Mouse (Mus musculus) CH12.LX (cell line): Measurements from ENCODE around the gene Olfr3. TPM values are rescaled to one million over a fixed set of nuclear protein-coding genes. Genes with fewer than 3 reads are reported as not detected.

Experiments
- DNase-seq: peaks from one replicate; pipeline ENCODE4 v3.0.0-alpha.2; 2013; ENCODE audit errors: extremely low read depth
- H3K27ac ChIP-seq: 2 replicates; pipeline ENCODE4 v1.5.1; 2012; ENCODE audit warnings: low read depth, mild to moderate bottlenecking, control low read depth, moderate library complexity; ENCODE audit not compliant: insufficient read depth
- H3K27me3 ChIP-seq: replicated peaks from 2 replicates; pipeline ENCODE3; 2012; ENCODE audit warnings: inconsistent platforms
- H3K36me3 ChIP-seq, 2 experiments: replicated peaks in 1 of 2; 2 replicates each; pipeline versions ENCODE3 to v1.6.1; 2012; ENCODE audit warnings: inconsistent platforms in 1 of 2, low read length in 1 of 2, mild to moderate bottlenecking in 1 of 2, mixed read lengths in 1 of 2, moderate library complexity in 1 of 2; ENCODE audit not compliant: control insufficient read depth in 1 of 2, insufficient read depth in 1 of 2
- H3K4me1 ChIP-seq, 2 experiments: 2 replicates each; pipeline ENCODE4 v1.6.1; 2012; ENCODE audit warnings: inconsistent platforms in 1 of 2, moderate library complexity in 1 of 2; ENCODE audit not compliant: insufficient read depth in 2 of 2, control insufficient read depth in 1 of 2
- H3K4me2 ChIP-seq: 2 replicates; pipeline ENCODE4 v1.6.1; 2012; ENCODE audit warnings: low read depth, mild to moderate bottlenecking, control low read depth; ENCODE audit not compliant: poor library complexity, insufficient read depth, severe bottlenecking
- H3K4me3 ChIP-seq, 3 experiments: fragments of 150-350 bp in 1 of 3; sonication (generic) in 1 of 3; replicated peaks in 1 of 3; 2 replicates each; pipeline versions ENCODE3 to v1.5.1; 2011 to 2012; ENCODE audit warnings: low read depth in 2 of 3, low read length in 2 of 3, mild to moderate bottlenecking in 2 of 3, moderate library complexity in 2 of 3, control low read depth in 1 of 3, improper control_type of control experiment in 1 of 3, inconsistent platforms in 1 of 3, mixed read lengths in 1 of 3; ENCODE audit not compliant: poor library complexity in 1 of 3
- H3K79me2 ChIP-seq: replicated peaks from 2 replicates; pipeline ENCODE4 v1.6.1; 2012; ENCODE audit warnings: mild to moderate bottlenecking, moderate library complexity; ENCODE audit not compliant: control insufficient read depth, poor library complexity, insufficient read depth, severe bottlenecking; ENCODE audit errors: extremely low read depth
- H3K9ac ChIP-seq: 2 replicates; pipeline ENCODE4 v1.6.1; 2012; ENCODE audit warnings: low read depth, mild to moderate bottlenecking, control low read depth, moderate library complexity; ENCODE audit not compliant: insufficient read depth
- H3K9me3 ChIP-seq: replicated peaks from 2 replicates; pipeline ENCODE3; 2012; ENCODE audit warnings: low read length, inconsistent platforms, mixed read lengths
- CHD1 ChIP-seq: IDR thresholded peaks from 2 replicates; pipeline ENCODE4 v1.6.1; 2012; ENCODE audit warnings: low read depth, low read length, improper control_type of control experiment, inconsistent platforms
- ELF1 ChIP-seq: IDR thresholded peaks from 2 replicates; pipeline ENCODE4 v1.6.1; 2014; ENCODE audit warnings: low read depth, mild to moderate bottlenecking, inconsistent platforms, low read length, improper control_type of control experiment
- ETS1 ChIP-seq: conservative IDR thresholded peaks from 2 replicates; pipeline ENCODE4 v1.6.1; 2012; ENCODE audit warnings: low read depth, mild to moderate bottlenecking, inconsistent platforms, low read length, improper control_type of control experiment, moderate library complexity
- IRF4 ChIP-seq: IDR thresholded peaks from 2 replicates; pipeline ENCODE4 v1.6.1; 2014; ENCODE audit warnings: low read depth, mild to moderate bottlenecking, inconsistent platforms, low read length, improper control_type of control experiment
- JUN ChIP-seq: IDR thresholded peaks from 2 replicates; pipeline ENCODE4 v1.6.1; 2011; ENCODE audit warnings: low read depth, mild to moderate bottlenecking, low read length, improper control_type of control experiment, moderate library complexity; ENCODE audit not compliant: insufficient read depth
- JUND ChIP-seq: conservative IDR thresholded peaks from 2 replicates; pipeline ENCODE4 v1.6.1; 2011; ENCODE audit warnings: low read depth, low read length, improper control_type of control experiment
- KAT2A ChIP-seq: IDR thresholded peaks from 2 replicates; pipeline ENCODE4 v1.6.1; 2012; ENCODE audit warnings: low read length, improper control_type of control experiment, inconsistent platforms; ENCODE audit not compliant: insufficient replicate concordance
- MAFK ChIP-seq: IDR thresholded peaks from 2 replicates; pipeline ENCODE4 v1.6.1; 2011; ENCODE audit warnings: low read length, improper control_type of control experiment; ENCODE audit not compliant: insufficient replicate concordance
- MXI1 ChIP-seq: IDR thresholded peaks from 2 replicates; pipeline ENCODE4 v1.6.1; 2011; ENCODE audit warnings: mild to moderate bottlenecking, low read depth, low read length, improper control_type of control experiment
- MYC ChIP-seq: IDR thresholded peaks from 2 replicates; pipeline ENCODE4 v1.6.1; 2011; ENCODE audit warnings: low read depth, mild to moderate bottlenecking, improper control_type of control experiment, low read length
- NELFE ChIP-seq: IDR thresholded peaks from 2 replicates; pipeline ENCODE4 v1.6.1; 2011; ENCODE audit warnings: low read depth, low read length, improper control_type of control experiment
- NRF1 ChIP-seq: IDR thresholded peaks from 2 replicates; pipeline ENCODE4 v1.6.1; 2014; ENCODE audit warnings: low read depth, mild to moderate bottlenecking, inconsistent platforms, low read length, improper control_type of control experiment, moderate library complexity
- PAX5 ChIP-seq: IDR thresholded peaks from 2 replicates; pipeline ENCODE4 v1.6.1; 2012; ENCODE audit warnings: low read length, inconsistent platforms, mixed read lengths
- POLR2AphosphoS2 ChIP-seq: IDR thresholded peaks from 2 replicates; pipeline ENCODE4 v1.6.1; 2011; ENCODE audit warnings: low read depth, low read length, improper control_type of control experiment
- RAD21 ChIP-seq: IDR thresholded peaks from 2 replicates; pipeline ENCODE4 v1.6.1; 2011; ENCODE audit warnings: low read depth, mild to moderate bottlenecking, low read length, improper control_type of control experiment, moderate library complexity
- RCOR1 ChIP-seq: conservative IDR thresholded peaks from 2 replicates; pipeline ENCODE4 v1.6.1; 2012; ENCODE audit warnings: low read depth, mild to moderate bottlenecking, inconsistent platforms, low read length, improper control_type of control experiment
- TBP ChIP-seq: conservative IDR thresholded peaks from 2 replicates; pipeline ENCODE4 v1.6.1; 2011; ENCODE audit warnings: low read depth, low read length, improper control_type of control experiment
- TCF12 ChIP-seq: IDR thresholded peaks from 2 replicates; pipeline ENCODE4 v1.6.1; 2014; ENCODE audit warnings: low read depth, mild to moderate bottlenecking, inconsistent platforms, low read length, improper control_type of control experiment
- USF1 ChIP-seq: IDR thresholded peaks from 2 replicates; pipeline ENCODE4 v1.6.1; 2014; ENCODE audit warnings: low read depth, mild to moderate bottlenecking, inconsistent platforms, low read length, improper control_type of control experiment
- ZKSCAN1 ChIP-seq: IDR thresholded peaks from 2 replicates; pipeline ENCODE4 v1.6.1; 2012; ENCODE audit warnings: low read depth, inconsistent platforms, low read length, improper control_type of control experiment, borderline replicate concordance
- ZNF384 ChIP-seq: IDR thresholded peaks from 2 replicates; pipeline ENCODE4 v1.6.1; 2012; ENCODE audit warnings: low read depth, low read length, improper control_type of control experiment, inconsistent platforms
- dilution Hi-C: fragments of 300-500 bp; cut with MboI; formaldehyde crosslinking; loops from 2 replicates; pipeline ENCODE4 v1.14.3; 2020; ENCODE audit warnings: low sequenced_read_pairs; ENCODE audit not compliant: extremely low pct_unique_long_range_greater_than_20kb, extremely low pct_ligation_motif_present
- in situ Hi-C: fragments of 300-500 bp; cut with MboI; formaldehyde crosslinking; loops from 3 replicates; pipeline ENCODE4 v1.14.3; 2019; ENCODE audit warnings: low sequenced_read_pairs, low pct_ligation_motif_present, low pct_unique_long_range_greater_than_20kb, mixed read lengths
- polyA plus RNA-seq: library from polyadenylated mRNA; unstranded; fragments of >175 nt; gene quantifications from 2 replicates; pipeline ENCODE4 v1.2.1, GENCODE M21; 2012; ENCODE audit warnings: low read depth; ENCODE audit not compliant: insufficient read length
- total RNA-seq, 2 experiments: library from RNA; depleted of rRNA; stranded (reverse); fragments of 300-350 nt in 1 of 2; fragments of >200 nt in 1 of 2; gene quantifications; 2 replicates each; pipeline ENCODE4 v1.2.3; 2012 to 2014

Gene Olfr3
- total RNA-seq (2012; rRNA removed) (not detected in 2 replicates), total RNA-seq (2014; rRNA removed) (not detected in 2 replicates), polyA plus RNA-seq (not detected in 2 replicates)

DNA sequence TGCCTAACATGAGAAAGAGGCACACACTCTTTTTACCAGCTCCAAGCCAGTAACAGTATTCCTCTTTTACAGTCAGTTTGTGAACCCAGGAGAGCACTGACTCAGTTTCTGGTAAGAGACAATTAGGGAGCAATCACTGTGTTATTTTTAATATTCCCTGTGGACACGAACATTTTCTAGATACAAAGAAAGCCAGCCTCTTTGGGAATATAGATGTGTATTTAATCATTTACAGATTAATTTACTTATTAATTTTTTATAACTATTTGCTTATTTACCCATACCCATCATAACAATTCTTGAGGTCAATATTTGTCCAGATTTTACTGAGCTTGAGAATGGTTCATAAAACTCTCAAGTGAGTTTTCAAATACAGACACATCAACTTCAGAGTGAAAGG lies at the start of gene Olfr3:
TSS of gene Olfr3 (minus strand) at position 101 of the 400 bp plus-strand sequence.
- H3K27me3 ChIP-seq: peaks cover 19% of the 10 kb centered on the region
- peaks cover 8% of the 10 kb centered on the region for H3K9me3 ChIP-seq
- H3K4me2 ChIP-seq: no peak within 1 kb of the TSS
- no peaks in the 10 kb centered on the region for H3K79me2 ChIP-seq
- no peak within 1 kb of the TSS for H3K27ac ChIP-seq
- dilution Hi-C loops (no loop called here), in situ Hi-C loops (no loop called here)
- H3K4me3 ChIP-seq: no peak within 1 kb of the TSS
- no peaks in the 10 kb centered on the region for H3K4me1 ChIP-seq
- no peak for TF ChIP-seq KAT2A
- no peak for TF ChIP-seq RAD21
- TF ChIP-seq ZNF384: no peak
- TF ChIP-seq PAX5: no peak
- TF ChIP-seq TCF12: no peak
- TF ChIP-seq CHD1: no peak
- TF ChIP-seq NRF1: no peak
- no peak for TF ChIP-seq ZKSCAN1
- TF ChIP-seq POLR2AphosphoS2: no peak
- TF ChIP-seq NELFE: no peak
- TF ChIP-seq TBP: no peak
- H3K9ac ChIP-seq: no peak within 1 kb of the TSS
- no peak for DNase-seq
- no peaks in the 10 kb centered on the region for H3K36me3 ChIP-seq

DNA sequence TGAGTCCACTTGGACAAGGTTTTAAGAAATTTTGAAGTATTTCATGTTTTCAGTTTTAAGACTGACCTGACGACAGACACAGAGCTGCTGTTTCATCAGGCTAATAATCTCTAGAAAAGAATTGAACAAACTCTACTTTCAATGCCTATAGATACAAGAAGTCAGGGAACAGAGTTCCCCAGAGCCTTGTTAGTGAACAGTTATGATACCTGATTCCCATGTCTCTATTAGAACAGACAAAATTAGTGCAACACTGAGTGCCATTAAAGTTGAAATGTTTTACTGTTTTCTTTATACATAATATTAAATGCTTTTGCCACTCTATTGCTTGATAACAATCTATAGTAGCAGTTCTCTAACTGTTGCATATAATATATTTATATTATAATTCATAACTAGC lies 45.7 kb upstream of the Olfr3 start, which contains the start of gene Olfr351:
TSS of gene Olfr351 (minus strand) at position 101 of the 400 bp plus-strand sequence.
- in situ Hi-C loops (no loop called here), dilution Hi-C loops (no loop called here)
- Histone ChIP-seq H3K4me2 (no peak within 1 kb of the TSS), H3K27me3 (peaks cover 35% of the 10 kb centered on the region), H3K9ac (no peak within 1 kb of the TSS), H3K36me3 (no peaks in the 10 kb centered on the region), H3K79me2 (no peaks in the 10 kb centered on the region), H3K4me1 (no peaks in the 10 kb centered on the region), H3K27ac (no peak within 1 kb of the TSS), H3K9me3 (no peaks in the 10 kb centered on the region), H3K4me3 (no peak within 1 kb of the TSS)
- TF ChIP-seq MXI1 (no peak), KAT2A (no peak), ELF1 (no peak), MYC (no peak), ETS1 (no peak), RCOR1 (no peak), MAFK (no peak), JUND (no peak), NRF1 (no peak), USF1 (no peak), PAX5 (no peak), IRF4 (no peak), JUN (no peak)
- no peak for DNase-seq
